Mouse (Mus musculus) embryonic facial prominence, embryonic 10.5 days (tissue): ENCODE data around the gene Rbm46. TPM values are rescaled to one million over a fixed set of nuclear protein-coding genes. Genes with fewer than 3 reads are reported as not detected.

ENCODE experiments used
- DNase-seq: peaks from one replicate; pipeline ENCODE4 v3.0.0-alpha.2; 2017; ENCODE audit warnings: low spot score
- H3K27ac ChIP-seq: fragments of 300-500 bp; sonication (generic); replicated peaks from 2 replicates; pipeline ENCODE4 v1.5.1; 2016; ENCODE audit warnings: mild to moderate bottlenecking
- H3K27me3 ChIP-seq: fragments of 300-500 bp; sonication (generic); replicated peaks from 2 replicates; pipeline ENCODE4 v1.6.1; 2016; ENCODE audit warnings: low read depth, mild to moderate bottlenecking; ENCODE audit not compliant: poor library complexity, severe bottlenecking
- H3K36me3 ChIP-seq: fragments of 300-500 bp; sonication (generic); replicated peaks from 2 replicates; pipeline ENCODE4 v1.6.1; 2016; ENCODE audit warnings: mild to moderate bottlenecking, moderate library complexity
- H3K4me1 ChIP-seq: fragments of 300-500 bp; sonication (generic); 2 replicates; pipeline ENCODE4 v1.6.1; 2016
- H3K4me3 ChIP-seq: fragments of 300-500 bp; sonication (generic); 2 replicates; pipeline ENCODE4 v1.5.1; 2016; ENCODE audit warnings: mild to moderate bottlenecking, moderate library complexity
- H3K9me3 ChIP-seq: fragments of 300-500 bp; sonication (generic); 2 replicates; pipeline ENCODE4 v1.6.1; 2016; ENCODE audit warnings: mild to moderate bottlenecking
- WGBS: fragments of 180-500 bp; shearing (Covaris S2); methylation state at CpG from one replicate; pipeline ENCODE4 v1.1.7; 2016; 5-methylcytosine and 5-hydroxymethylcytosine counted together
- polyA plus RNA-seq: library from polyadenylated mRNA; unstranded; fragments of >200 nt; fragmentation: Nextera tagmentation; extraction: Ambion mirVana; gene quantifications from 2 replicates; pipeline ENCODE4 v1.2.1, GENCODE M21; 2016

Gene Rbm46
- polyA plus RNA-seq, 1 experiment from 2014 or later, result 2.5 TPM

DNA sequence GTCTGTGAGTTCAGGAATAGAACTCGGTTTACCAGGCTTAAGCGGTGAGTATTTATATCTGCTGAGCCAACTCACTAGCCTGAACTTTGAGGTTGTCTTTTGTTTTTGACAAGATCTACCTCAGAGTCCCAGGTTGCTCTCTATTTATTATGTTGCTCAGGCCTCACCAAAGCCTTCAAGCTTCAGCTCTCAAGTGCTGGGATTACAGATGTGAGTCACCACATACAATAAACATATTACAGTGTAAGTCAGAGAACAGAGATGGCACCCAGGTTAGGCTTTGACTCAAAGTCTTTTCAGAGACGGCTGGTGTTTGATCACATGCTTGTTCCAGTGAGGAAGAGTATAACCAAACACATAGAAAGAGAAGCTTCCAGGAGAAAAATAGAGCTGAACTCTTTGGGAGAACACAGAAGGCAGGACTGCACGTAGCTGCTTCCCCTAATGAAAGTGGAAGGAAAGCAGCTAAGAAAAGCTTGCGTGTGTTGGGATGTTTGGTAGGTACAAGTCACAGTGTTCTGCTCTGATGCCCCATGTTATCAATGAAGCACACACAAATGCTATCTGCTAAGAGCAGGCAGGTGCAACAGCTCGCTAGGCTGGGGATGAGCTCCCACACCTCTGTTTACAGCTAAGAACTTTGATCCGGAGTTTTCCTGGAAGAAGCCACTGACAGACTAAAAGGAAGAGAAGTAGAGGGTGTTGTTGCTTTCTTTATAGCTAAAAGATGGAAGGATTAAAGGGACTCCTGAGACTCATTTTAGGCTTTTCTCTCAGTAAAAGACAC is 65.8 kb downstream of the Rbm46 start:
- H3K27ac ChIP-seq, result no peak overlapping the region
- no peaks in the 10 kb centered on the region for H3K9me3 ChIP-seq
- DNase-seq, result no peak
- H3K4me3 ChIP-seq, result no peak overlapping the region
- H3K4me1 ChIP-seq, result no peaks in the 10 kb centered on the region
- H3K36me3 ChIP-seq, result no peaks in the 10 kb centered on the region
- no peaks in the 10 kb centered on the region for H3K27me3 ChIP-seq
- 86% methylated on average over 7 of the region's 7 CpGs for WGBS

DNA sequence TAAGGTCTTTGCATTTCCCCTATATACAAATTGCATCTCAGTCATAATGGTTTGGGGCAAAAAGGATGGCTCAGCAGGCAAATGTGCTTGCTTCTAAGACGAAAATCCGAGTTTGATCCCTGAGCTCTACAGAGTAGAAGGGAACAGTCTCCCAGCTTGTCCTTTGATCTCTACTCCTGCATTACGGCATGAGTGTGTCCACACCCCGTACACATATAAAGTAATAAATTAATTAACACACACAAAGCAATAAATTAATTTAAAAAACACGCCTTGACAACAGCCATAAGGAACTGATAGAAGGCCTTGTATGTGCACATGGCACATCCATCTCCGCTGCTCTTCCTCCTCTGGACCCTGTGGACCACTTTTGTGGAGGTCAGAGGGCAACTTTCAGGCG is 66.5 kb downstream of the Rbm46 start:
- Histone ChIP-seq H3K4me3 (no peak overlapping the region), H3K36me3 (no peaks in the 10 kb centered on the region), H3K27ac (no peak overlapping the region), H3K27me3 (no peaks in the 10 kb centered on the region), H3K9me3 (no peaks in the 10 kb centered on the region), H3K4me1 (no peaks in the 10 kb centered on the region)
- WGBS, result 80% methylated on average over 7 of the region's 7 CpGs
- no peak for DNase-seq

DNA sequence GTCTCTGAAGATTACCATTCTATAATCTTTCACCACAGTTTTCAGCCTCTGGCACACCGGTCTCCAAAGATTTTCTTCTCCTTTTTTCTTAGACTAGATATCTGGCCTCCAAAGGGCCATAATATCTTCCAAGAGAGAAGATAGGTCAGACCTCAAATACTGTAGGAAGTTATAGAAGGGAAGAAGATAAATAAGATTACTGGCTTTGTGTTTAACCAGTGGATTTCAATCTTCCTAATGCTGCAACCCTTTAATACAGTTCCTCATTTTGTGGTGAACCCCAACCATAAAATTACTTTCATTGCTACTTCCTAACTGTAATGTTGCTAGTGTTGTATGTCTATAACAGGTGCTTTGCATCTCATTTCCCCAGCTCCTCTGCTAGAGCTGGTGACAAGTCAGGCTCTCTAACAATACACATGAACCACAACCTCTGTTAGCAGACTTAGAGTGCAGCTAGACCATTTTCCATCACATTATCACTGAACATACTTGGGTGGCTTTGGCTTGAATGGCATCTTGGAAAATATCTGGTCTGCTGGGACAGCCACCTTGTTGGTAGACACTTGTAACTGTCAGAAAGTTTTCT is 67.9 kb downstream of the Rbm46 start:
- H3K27me3 ChIP-seq, result no peaks in the 10 kb centered on the region
- no peaks in the 10 kb centered on the region for H3K4me1 ChIP-seq
- WGBS, result 89% methylated on average over 1 of the region's 1 CpGs
- no peak overlapping the region for H3K27ac ChIP-seq
- no peaks in the 10 kb centered on the region for H3K36me3 ChIP-seq
- H3K4me3 ChIP-seq, result no peak overlapping the region
- DNase-seq, result no peak
- H3K9me3 ChIP-seq, result no peaks in the 10 kb centered on the region

DNA sequence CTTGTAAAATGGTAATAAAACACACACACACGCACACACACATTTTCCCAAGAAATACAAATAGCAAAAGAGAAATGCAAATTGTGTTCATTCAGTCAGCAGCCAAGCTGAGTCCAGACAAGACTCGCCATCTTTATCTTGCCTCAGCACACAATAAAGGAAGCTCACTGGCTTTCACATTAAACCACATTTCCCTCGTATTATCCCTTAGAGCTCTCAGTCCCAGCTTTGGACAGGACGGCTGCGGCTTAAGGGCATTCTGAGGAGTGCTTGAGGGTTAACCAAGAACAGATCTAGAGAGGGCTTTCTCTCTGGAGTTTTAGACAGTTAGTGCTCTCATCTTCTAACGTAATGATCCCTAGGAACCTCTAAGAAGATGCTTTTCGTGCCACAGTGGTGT is 71.0 kb downstream of the Rbm46 start:
- no peaks in the 10 kb centered on the region for H3K36me3 ChIP-seq
- no peaks in the 10 kb centered on the region for H3K4me1 ChIP-seq
- 87% methylated on average over 7 of the region's 7 CpGs for WGBS
- no peak overlapping the region for H3K4me3 ChIP-seq
- H3K27ac ChIP-seq, result no peak overlapping the region
- DNase-seq, result no peak
- H3K9me3 ChIP-seq, result no peaks in the 10 kb centered on the region
- no peaks in the 10 kb centered on the region for H3K27me3 ChIP-seq

DNA sequence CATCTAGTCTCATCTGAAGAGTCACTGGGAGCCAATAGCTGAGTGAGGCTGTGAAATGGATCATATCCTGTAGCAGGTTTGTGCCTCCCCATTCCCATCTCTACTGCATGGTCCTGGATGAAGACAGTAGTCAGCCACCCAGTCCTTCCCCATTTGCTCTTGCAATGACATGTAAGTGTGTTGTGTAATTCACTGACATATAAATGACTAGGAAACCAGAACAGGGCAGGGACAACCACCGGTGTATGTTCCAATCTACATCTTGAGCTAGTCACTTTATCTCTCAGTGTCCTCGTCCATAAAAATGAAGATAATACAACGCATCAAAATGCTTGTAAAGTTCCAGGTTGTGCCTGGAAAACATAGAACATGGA is 75.8 kb downstream of the Rbm46 start:
- WGBS, result 89% methylated on average over 3 of the region's 3 CpGs
- Histone ChIP-seq H3K27me3 (no peaks in the 10 kb centered on the region), H3K36me3 (no peaks in the 10 kb centered on the region), H3K4me3 (no peak overlapping the region), H3K27ac (no peak overlapping the region), H3K9me3 (no peaks in the 10 kb centered on the region), H3K4me1 (no peaks in the 10 kb centered on the region)
- DNase-seq, result no peak

DNA sequence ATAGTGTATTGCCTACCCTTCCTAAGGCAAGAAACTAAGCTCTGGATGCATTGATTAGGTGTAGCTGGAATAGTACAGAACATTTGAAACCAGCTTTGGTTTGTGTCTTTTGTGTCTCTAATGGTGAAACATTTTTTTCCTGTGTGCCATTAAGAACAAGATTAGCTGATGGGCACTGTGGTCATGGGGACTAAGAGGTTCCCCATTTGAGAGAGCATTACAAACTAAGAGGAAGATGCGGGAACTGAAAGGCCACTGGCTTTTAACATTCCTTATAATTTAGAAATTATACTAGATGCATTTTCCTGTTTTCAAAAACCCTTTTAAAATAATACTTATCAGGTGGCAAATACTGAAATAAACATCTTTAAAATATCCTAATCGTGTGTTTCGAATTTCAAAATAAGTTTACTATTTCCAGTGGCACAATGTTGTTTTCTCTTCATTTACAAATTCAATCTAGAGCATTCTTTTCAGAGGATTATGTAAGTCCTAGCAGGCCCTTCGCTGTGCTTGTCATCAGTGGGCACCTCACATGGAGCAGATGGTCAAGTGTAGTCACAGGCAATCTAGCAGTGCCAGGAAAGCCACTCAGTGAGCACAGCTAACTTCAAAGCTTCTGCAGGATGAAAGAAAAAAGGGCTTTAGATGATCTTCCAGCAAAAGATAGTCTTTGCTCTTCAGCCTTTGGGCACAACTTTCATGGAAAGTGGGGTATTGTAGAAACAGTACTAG is 76.4 kb downstream of the Rbm46 start:
- Histone ChIP-seq H3K27me3 (no peaks in the 10 kb centered on the region), H3K4me1 (no peaks in the 10 kb centered on the region), H3K4me3 (no peak overlapping the region), H3K27ac (no peak overlapping the region), H3K9me3 (no peaks in the 10 kb centered on the region), H3K36me3 (no peaks in the 10 kb centered on the region)
- no peak for DNase-seq
- 85% methylated on average over 4 of the region's 4 CpGs for WGBS

DNA sequence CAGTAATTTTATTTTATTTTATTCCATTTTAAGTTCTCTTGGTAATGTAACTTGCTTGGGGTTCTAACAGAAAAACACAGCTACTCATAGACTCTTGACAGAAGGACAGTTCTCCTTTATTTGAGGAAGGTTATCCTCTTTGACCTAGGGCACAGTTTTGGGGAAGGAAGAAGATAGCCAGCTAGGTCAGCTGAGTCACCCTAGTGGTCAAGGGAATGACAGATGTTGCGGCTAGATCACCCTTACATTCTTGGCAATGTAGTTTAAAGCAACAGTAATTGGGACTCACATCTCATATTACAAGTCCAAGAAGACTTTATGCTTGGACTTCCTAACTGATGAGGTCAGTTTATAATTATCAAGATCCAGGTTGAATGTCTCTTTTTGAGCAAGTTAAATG is 82.6 kb downstream of the Rbm46 start:
- Histone ChIP-seq H3K9me3 (no peaks in the 10 kb centered on the region), H3K4me1 (no peaks in the 10 kb centered on the region), H3K4me3 (no peak overlapping the region), H3K27ac (no peak overlapping the region), H3K36me3 (no peaks in the 10 kb centered on the region), H3K27me3 (no peaks in the 10 kb centered on the region)
- no peak for DNase-seq
- WGBS, result 71% methylated on average over 1 of the region's 1 CpGs

DNA sequence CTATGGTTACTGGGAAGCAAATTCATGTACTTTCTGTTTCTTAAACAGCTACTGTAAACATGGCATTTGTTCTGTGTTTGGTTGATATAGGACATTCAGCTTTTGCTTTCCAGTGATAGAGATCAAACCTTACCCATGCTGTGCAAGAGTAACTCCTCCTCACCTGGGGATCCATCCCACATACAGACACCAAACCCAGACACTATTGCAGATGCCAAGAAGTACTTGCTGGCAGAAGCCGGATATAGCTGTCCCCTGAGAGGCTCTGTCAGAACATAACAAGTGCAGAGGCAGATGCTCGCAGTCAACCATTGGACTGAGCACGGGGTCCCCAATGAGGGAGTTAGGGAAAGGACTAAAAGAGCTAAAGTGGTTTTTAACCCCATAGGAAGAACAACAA is 84.6 kb downstream of the Rbm46 start:
- no peak for DNase-seq
- Histone ChIP-seq H3K9me3 (no peaks in the 10 kb centered on the region), H3K27me3 (no peaks in the 10 kb centered on the region), H3K4me1 (no peaks in the 10 kb centered on the region), H3K36me3 (no peaks in the 10 kb centered on the region), H3K4me3 (no peak overlapping the region), H3K27ac (no peak overlapping the region)
- 90% methylated on average over 3 of the region's 3 CpGs for WGBS

Other genes starting within 250 kb of the Rbm46 start
- gene Lrat, start 27.5 kb upstream of the Rbm46 start, polyA plus RNA-seq, result 0.05 TPM in 2 replicates
- gene Fgg, start 131.2 kb upstream of the Rbm46 start, polyA plus RNA-seq, result 0.16 and 0.18 TPM in 2 replicates
- not detected in 2 replicates for gene Fga, start 149.6 kb upstream of the Rbm46 start, polyA plus RNA-seq
- not detected in 2 replicates for gene Fgb, start 173.4 kb upstream of the Rbm46 start, polyA plus RNA-seq
- gene Plrg1, start 179.0 kb upstream of the Rbm46 start, polyA plus RNA-seq, result 133 and 139 TPM in 2 replicates